Mouse (Mus musculus): ENCODE measurements around the gene Nrg4. TPM values are rescaled to one million over a fixed set of nuclear protein-coding genes. Genes with fewer than 3 reads are reported as not detected.
"Not testable (repeated sequence)": the region's sequence is repeated elsewhere in the genome, so short reads cannot be mapped to it uniquely, and the experiment has no call there.

Gene Nrg4
- total RNA-seq, 1 experiment from 2014 or later: 1.4 TPM

GRCm38 (mm10) chr9:55233076-55233475, 93.6 kb downstream of the Nrg4 start:
- not testable (repeated sequence) for ATAC-seq (replicated peaks; ENCODE audit: insufficient number of reproducible peaks, low FRiP score, low TSS enrichment, poor library complexity, severe bottlenecking)

GRCm38 (mm10) chr9:55232586-55232985, 94.1 kb downstream of the Nrg4 start:
- ATAC-seq (replicated peaks; ENCODE audit: insufficient number of reproducible peaks, low FRiP score, low TSS enrichment, poor library complexity, severe bottlenecking): no peak

GRCm38 (mm10) chr9:55232110-55232509, 94.5 kb downstream of the Nrg4 start:
- no peak for ATAC-seq (replicated peaks; ENCODE audit: insufficient number of reproducible peaks, low FRiP score, low TSS enrichment, poor library complexity, severe bottlenecking)

- ATAC-seq (replicated peaks; ENCODE audit: insufficient number of reproducible peaks, low FRiP score, low TSS enrichment, poor library complexity, severe bottlenecking): no peak
These were observed 95.1 kb downstream of the Nrg4 start for GRCm38 (mm10) chr9:55231544-55231943.

GRCm38 (mm10) chr9:55229010-55229409, 97.6 kb downstream of the Nrg4 start:
- no peak for ATAC-seq (replicated peaks; ENCODE audit: insufficient number of reproducible peaks, low FRiP score, low TSS enrichment, poor library complexity, severe bottlenecking)

GRCm38 (mm10) chr9:55228149-55228548, 98.5 kb downstream of the Nrg4 start:
- no peak for ATAC-seq (replicated peaks; ENCODE audit: insufficient number of reproducible peaks, low FRiP score, low TSS enrichment, poor library complexity, severe bottlenecking)

GRCm38 (mm10) chr9:55226251-55226650, 100.4 kb downstream of the Nrg4 start:
- no peak for ATAC-seq (replicated peaks; ENCODE audit: insufficient number of reproducible peaks, low FRiP score, low TSS enrichment, poor library complexity, severe bottlenecking)

GRCm38 (mm10) chr9:55225165-55225737, 101.4 kb downstream of the Nrg4 start:
- ATAC-seq (replicated peaks; ENCODE audit: insufficient number of reproducible peaks, low FRiP score, low TSS enrichment, poor library complexity, severe bottlenecking): no peak

GRCm38 (mm10) chr9:55217381-55217780, 109.3 kb downstream of the Nrg4 start:
- no peak for ATAC-seq (replicated peaks; ENCODE audit: insufficient number of reproducible peaks, low FRiP score, low TSS enrichment, poor library complexity, severe bottlenecking)

GRCm38 (mm10) chr9:55216078-55216477, 110.6 kb downstream of the Nrg4 start:
- no peak for ATAC-seq (replicated peaks; ENCODE audit: insufficient number of reproducible peaks, low FRiP score, low TSS enrichment, poor library complexity, severe bottlenecking)

- ATAC-seq (replicated peaks; ENCODE audit: insufficient number of reproducible peaks, low FRiP score, low TSS enrichment, poor library complexity, severe bottlenecking): no peak
These were observed 111.0 kb downstream of the Nrg4 start for GRCm38 (mm10) chr9:55215648-55216047.

- ATAC-seq (replicated peaks; ENCODE audit: insufficient number of reproducible peaks, low FRiP score, low TSS enrichment, poor library complexity, severe bottlenecking): no peak
These were observed 111.6 kb downstream of the Nrg4 start for GRCm38 (mm10) chr9:55215056-55215455.

GRCm38 (mm10) chr9:55213396-55213795, 113.2 kb downstream of the Nrg4 start:
- no peak for ATAC-seq (replicated peaks; ENCODE audit: insufficient number of reproducible peaks, low FRiP score, low TSS enrichment, poor library complexity, severe bottlenecking)

- no peak for ATAC-seq (replicated peaks; ENCODE audit: insufficient number of reproducible peaks, low FRiP score, low TSS enrichment, poor library complexity, severe bottlenecking)
These were observed 115.0 kb downstream of the Nrg4 start for GRCm38 (mm10) chr9:55211611-55212010.

GRCm38 (mm10) chr9:55208790-55209481, 117.7 kb downstream of the Nrg4 start, which contains the start of gene Fbxo22:
Gene Fbxo22, plus strand, starts transcription at chr9:55208925.
- peak; percentile 82 for ATAC-seq (replicated peaks; ENCODE audit: insufficient number of reproducible peaks, low FRiP score, low TSS enrichment, poor library complexity, severe bottlenecking)

GRCm38 (mm10) chr9:55208458-55208789, 118.2 kb downstream of the Nrg4 start:
- no peak for ATAC-seq (replicated peaks; ENCODE audit: insufficient number of reproducible peaks, low FRiP score, low TSS enrichment, poor library complexity, severe bottlenecking)

GRCm38 (mm10) chr9:55199348-55199747, 127.3 kb downstream of the Nrg4 start:
- ATAC-seq (replicated peaks; ENCODE audit: insufficient number of reproducible peaks, low FRiP score, low TSS enrichment, poor library complexity, severe bottlenecking): no peak

- ATAC-seq (replicated peaks; ENCODE audit: insufficient number of reproducible peaks, low FRiP score, low TSS enrichment, poor library complexity, severe bottlenecking): no peak
These were observed 128.4 kb downstream of the Nrg4 start for GRCm38 (mm10) chr9:55198260-55198659.

GRCm38 (mm10) chr9:55195876-55196275, 130.8 kb downstream of the Nrg4 start:
- ATAC-seq (replicated peaks; ENCODE audit: insufficient number of reproducible peaks, low FRiP score, low TSS enrichment, poor library complexity, severe bottlenecking): no peak

GRCm38 (mm10) chr9:55174235-55174634, 152.4 kb downstream of the Nrg4 start:
- no peak for ATAC-seq (replicated peaks; ENCODE audit: insufficient number of reproducible peaks, low FRiP score, low TSS enrichment, poor library complexity, severe bottlenecking)
